Mouse (Mus musculus) c-Kit-positive CD71-positive TER-119-negative erythroid progenitor cells, embryonic 14.5 days (primary cell): ENCODE results near the gene Ttc23l.
"Not testable (repeated sequence)": the region's sequence is repeated elsewhere in the genome, so short reads cannot be mapped to it uniquely, and the experiment has no call there.

Experiments used
- DNase-seq: peaks from one replicate; pipeline ENCODE4 v3.0.0-alpha.2; 2013; ENCODE audit warnings: low read depth

Gene Ttc23l

DNA sequence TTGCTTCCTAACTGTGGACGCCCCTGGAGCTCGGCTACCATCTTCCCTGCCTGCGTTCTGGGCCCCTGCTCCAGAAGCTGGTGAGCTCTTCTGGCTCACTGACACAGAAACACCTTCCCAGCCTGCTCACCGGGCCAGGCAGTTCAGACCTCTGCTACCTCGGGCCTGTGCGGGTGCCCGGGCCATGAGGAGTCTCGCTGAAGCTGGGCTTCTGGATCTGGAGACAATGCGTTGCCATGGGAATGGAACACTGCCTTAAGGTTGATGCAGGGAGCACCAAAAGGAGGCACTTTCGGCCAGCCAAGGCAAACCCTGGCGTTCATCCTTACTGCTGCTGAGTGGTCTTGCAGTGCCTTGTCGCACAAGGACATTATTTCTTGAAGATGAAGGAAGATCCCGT lies at the start of gene Ttc23l:
Gene Ttc23l, minus strand, starts transcription at position 204 of the 400 bp plus-strand sequence.
- DNase-seq: no peak

DNA sequence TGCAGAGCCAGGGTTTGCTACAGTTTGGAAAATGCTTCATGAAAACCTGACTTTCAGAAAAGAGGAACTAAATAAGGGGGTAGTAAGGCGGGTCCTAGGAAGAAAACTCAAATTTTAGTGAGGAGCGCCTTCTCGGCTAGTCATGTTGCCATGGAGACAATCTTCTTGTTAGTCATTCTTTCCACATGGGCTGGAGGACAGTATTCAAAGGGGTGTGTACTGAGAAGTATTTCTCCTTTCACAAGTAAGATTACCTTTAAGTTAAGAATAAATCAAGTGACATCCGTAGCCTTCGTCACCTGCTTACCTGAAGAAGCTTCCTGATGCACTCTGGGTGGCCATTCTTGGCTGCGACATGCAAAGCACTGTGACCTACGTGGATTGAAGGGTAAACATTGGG lies 40.9 kb upstream of the Ttc23l start:
- DNase-seq: no peak

DNA sequence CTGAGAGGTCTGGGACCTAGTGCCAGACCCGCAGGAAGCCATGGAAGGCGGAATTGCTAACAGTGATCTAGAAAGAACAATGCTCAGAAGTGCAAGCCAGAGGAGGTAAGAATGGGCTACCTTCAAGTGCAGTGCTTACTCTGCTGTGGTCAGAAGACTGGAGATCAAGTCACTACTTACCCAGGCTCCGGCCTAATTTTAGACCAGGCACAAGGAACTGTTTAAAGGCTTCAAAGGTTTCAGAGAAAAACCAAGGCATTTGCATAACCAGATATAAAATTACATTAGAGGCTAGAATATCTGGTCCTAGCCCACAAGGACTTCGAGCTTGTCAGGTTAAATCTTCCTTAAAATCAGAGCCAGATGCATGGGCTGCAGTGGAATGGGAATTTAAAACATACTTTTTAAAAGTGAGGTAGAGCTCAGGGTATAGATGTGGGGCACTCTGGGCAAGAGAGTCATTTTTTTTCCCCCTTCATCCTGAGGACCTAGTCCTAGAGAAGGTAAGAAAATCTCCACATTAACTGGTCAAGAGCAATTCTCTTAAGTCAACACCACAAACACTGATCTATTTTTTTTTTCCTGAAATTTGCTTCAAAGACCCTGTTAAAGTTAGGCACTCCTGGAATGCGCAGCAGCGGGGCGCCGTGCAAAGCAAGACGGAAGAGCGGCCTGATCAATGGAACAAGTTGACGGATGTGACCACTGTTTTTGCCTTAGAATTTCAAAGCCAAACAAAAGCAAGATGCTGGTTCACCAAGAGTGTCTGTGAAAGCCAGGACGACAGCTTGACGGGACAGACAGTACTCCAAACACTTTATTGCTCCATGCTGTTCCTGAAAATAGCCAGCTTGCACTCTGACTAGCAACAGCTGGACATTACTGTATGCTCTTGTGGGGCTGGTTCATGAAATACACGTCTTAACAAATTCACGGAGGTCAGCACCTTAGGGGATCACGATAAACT lies 40.1 kb upstream of the Ttc23l start:
- DNase-seq: no peak

DNA sequence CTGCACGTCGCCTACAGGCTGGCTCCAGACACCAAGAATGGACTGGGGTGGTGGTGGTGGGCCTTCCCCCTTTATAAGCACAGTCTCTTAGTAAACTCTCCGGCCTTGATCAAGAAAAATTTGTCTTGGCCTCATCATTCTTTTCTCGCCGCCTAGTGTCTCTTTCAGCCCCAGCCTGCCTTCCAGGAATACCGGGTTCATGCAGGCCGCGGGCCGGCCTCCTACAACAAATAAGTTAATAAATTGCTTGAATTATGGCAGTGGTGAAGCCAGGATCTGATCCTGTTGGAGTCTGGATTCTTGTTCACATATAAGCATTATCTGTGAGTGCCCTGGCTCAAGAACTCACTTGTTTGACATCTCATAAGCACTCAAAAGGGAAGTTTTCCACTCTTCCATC lies 38.4 kb upstream of the Ttc23l start:
- DNase-seq: no peak

DNA sequence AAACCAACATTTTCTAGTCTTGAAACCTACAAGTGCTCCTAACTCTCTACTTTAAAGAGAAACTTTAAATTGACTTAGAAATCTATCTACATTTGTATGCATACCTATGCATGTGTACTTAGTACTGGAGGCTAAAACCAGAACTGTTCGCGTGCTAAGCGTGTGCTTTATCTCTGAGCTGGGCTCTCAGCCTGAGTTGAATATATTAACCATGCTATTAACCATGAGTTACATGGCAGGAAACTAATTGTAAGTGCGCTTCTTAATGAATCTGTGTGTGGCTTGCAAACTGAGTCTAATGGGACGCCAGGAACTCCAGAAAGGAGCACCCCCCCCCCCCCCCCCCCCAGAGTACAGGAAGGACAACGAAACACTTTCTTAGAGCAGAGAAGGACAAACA lies 36.9 kb upstream of the Ttc23l start:
- no peak for DNase-seq

DNA sequence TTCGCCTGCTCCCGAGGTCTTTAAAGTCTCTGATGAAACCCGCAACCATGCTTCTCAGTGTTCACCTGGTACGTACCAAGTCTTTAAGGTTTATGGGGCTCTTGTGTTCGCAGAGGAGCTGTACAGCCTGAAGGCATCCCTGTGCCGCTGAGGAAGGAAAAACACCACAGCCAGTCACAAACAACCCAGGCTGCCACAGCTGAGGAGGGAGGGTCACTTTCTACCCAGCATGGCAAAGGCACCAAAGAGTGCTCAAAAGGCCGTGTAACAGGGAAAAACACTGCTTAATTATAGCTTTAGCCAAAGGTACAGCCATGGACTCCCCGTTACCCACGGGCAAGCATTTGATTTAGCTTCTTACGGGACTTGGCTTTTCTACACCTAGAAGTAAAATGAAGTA lies 36.4 kb upstream of the Ttc23l start:
- DNase-seq: no peak

DNA sequence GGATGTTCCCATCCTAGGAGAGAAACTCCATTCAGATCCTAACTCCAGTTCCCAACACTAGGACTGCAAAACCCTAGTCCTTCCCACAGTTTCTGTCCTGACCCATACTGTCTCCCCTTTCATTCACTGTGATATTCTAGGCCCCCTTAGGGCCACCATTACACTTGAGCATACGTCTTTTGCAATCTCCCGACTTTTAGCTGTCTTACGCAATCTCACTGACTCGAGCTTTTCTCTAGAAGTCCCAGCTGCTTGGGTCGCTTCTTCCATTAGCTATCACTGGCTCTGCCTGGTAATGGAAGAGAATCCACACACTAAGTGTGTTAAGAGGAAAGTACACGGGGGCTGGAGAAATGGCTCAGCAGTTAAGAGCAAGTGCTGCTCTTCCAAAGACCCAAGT lies 34.6 kb upstream of the Ttc23l start:
- no peak for DNase-seq

DNA sequence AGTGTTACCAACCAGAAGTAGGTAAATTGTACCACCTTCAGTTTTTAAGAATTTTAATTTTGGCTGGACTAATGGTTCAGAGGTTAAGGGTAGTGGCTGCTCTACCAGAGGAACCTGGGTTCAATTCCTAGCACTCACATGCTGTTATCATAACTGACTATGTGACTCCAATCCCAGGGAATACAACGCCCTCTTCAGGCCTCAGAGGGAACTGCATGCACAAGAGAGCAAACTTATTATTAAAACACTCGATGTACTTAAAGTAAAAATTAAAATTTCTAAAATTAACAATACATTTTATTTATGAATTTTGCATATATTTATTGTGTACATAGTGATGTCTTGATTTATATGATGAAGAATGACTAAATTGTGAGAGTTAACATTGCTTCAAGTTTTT lies 28.1 kb upstream of the Ttc23l start:
- no peak for DNase-seq

DNA sequence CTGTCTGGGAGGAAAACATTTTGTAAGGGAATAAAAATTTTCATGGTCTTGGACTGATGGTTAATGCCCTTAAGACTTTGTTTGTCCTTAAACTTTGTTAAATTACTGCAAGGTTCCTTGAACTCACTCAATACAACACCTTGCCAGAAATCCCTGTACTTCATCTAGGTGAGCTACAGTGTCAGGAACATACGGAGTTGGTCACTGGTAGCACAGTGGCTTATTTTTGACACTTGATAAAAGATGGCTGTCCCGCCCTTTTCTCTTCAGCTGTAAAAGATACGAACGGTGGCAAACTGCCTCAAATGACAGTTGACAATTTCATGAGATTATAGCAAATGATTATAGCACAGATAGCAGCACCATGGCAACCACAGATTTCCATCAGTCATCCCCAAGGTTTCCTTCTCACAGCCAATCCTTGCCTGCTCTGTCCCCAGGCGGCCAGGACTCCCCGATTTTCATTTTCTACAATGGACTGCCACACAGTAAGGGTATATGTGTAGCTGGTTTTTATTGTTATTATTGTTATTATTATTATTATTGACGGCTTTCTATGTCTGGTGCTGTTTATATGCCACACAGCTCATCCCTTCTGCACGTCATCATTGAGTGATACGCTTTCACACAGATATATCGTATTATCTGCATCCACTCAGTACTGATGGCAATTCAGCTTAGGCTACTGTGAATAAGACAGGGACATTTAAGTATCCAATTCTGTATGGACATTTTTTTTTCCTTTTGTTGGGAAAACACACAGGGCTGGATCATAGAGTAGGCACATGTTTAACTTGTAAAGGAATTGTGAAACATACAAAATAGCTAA lies 26.1 kb upstream of the Ttc23l start:
- DNase-seq: no peak

DNA sequence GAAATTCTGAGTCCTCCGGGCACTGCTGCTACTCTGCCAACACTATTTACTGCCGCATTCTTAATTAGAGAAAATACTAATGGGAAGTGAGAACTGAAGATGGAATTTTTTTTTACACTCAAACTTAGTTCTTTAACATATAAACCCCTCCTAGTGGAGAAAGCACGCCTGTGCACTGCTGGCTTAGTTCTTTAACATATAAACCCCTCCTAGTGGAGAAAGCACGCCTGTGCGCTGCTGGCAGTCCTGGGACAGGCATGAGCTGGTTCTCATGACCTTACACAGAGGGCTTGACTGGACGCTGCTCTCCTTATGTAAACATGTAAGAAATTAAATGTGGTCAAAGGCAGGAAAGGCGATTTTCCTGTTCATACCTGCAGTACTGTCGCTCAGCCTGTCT lies 24.9 kb upstream of the Ttc23l start:
- peak; percentile 39 for DNase-seq

DNA sequence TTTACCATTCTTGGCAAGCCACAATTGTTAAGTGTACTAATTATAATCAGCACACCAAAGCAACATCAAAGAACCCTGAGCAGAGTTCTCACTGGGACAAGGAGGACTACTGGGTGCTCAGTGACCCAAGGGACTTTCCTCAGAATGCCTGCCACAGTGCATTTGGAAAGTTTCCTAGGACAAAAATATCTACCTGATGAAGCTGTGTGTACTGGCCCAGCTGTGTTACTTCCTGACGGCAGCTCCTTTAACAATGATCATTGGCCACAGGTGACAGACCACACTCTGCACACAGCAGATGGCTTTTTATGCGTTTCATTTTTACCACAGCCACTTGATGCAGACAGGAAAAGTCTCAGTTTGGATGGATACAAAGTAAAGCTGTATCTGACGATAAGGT lies 20.7 kb upstream of the Ttc23l start:
- DNase-seq: no peak

DNA sequence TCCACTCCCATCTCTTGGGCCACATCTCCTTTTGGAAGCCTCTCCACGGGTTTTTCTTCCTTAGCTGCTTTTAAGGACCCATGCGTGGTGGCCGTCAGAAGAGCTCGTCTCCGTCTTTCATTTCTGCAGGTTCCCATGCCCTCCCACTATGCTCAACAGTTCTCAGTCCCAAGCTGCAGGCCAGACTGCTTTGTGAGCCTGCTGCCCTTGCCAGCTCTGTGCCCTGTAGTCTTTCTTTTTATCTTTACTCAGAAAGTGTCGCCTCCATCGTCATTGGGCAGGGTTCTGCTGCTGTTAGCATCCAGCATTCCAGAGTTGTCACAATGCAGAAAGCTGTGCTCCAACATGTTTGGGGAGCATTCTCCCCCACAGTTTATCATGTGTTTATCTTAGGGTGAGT lies 8.0 kb upstream of the Ttc23l start:
- DNase-seq: no peak

DNA sequence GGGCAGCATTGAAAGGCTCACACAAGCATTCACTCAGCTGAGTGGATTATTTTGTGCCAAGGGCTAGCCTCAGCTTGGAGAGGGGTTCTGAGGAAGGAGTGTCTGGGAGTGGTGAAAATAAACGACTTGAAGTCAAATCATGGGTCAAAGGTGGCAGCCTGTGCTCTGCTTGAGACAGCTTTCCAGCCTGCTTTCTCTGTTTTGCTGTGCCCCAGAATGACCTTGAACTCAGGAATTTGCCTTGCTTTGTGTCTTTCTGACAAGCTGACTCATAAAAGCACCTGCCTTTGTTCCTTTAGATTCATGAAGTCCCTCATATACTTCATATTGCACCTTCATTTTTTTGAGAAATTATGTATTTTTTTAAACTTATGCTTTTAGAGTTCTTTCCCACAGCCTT lies 5.7 kb upstream of the Ttc23l start:
- no peak for DNase-seq

DNA sequence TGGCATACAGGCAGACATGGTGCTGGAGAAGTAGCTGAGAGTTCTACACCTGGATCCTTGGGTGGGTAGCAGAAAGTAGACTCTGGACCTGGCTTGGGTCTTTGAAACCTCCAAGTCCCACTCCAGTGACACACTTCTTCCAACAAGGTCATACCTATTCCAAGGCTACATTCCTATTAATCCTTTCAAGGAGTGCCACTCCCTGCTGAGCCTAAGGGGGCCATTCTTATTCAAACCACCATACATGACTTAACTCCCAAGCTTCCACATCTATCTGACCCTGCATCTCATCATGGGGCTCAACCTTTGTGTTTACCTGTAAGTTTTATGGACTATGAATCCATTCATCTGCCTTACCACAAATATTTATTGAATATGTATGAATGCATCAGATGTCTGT lies 3.8 kb upstream of the Ttc23l start:
- DNase-seq: no peak

DNA sequence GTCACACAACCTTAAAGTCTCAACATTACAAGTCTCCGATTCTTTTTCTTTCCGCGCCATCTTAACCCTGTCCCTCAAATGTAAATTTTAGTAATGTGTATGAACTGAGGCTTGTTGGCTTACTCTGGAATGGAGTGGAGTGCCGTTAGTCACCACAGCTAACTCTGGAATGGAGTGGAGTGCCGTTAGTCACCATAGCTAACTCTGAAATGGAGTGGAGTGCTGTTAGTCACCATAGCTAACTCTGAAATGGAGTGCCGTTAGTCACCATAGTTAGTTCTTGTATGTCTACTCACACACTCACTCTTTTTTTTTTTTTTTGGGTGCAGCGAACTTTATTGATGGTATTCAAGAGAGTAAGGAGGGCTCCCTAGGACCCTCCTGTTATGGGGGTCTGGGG lies 1.5 kb upstream of the Ttc23l start:
- DNase-seq: no peak

DNA sequence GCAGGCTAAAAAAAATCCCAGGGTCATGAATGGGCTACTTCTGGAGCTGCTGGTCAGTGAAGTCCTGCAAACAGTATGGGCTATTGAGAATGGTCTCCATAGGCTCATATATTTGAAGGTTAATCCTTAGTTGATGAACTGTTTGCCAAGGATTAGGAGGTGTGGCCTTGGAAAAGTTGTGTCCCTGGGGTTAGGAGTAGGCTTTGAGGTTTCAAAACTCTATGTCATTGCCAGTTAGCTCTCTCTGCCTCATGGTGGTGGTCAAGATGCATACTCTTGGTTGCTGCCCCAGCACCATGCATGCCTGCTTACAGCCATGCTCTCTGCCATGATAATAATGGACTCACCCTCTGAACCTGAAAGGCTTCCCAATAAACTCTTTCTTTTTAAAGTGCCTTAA lies 4.1 kb downstream of the Ttc23l start:
- no peak for DNase-seq

DNA sequence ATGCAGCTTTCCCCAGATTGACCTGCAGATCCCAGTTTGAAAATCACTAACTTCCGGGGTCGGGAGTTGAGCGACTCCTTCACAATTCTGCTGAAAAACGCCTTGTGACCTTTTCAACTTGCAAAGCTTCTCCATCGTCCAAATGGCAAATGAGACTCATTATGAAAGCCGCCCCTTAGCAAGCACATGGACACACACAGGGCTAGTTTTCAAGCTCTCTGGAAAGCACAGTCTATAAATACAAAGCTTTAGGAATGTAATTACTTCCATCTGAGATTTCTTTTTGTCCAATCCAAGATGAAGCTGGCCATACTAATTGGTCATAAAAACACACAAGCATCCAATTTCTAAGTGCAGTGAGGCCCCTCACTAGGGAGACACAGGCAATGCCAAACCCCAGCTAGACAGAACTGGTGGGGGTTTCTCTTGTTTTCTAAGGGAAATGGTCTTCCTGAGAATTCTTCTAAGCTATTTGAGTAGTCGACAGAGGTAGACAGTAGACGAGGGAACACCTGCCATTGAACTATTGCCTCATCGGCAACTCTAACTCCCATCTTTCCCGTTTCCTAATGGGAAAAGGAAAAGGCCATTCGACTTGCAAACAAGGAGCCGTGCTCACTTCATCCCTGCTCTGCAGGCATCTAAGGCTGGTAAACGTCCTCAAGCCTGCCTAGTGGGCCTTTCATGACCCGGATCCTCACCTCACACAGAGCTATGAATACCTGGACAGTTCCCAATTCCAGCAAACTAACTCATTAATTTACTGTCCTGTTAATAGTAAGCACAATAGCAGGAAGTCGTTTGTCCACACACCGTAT lies 18.0 kb downstream of the Ttc23l start:
- DNase-seq: no peak

DNA sequence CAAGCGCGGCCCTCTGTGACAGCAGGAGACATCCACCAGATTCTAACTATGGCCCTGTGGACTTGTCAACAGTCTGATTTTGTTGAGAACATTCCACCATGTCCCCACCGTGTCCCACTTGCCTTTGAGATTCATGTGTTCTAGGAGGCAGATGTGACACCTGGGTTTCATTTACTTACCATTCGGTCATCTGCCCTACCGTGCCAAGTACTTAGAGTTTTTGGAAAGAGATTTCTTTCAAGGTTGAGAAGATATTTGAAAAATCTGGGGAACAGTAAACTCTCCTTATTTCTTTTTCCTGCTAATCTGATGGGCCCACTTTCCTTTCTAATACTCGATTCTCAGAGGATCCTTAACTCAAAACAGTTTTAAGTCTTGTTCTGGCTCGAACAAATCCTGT lies 22.5 kb downstream of the Ttc23l start:
- no peak for DNase-seq

DNA sequence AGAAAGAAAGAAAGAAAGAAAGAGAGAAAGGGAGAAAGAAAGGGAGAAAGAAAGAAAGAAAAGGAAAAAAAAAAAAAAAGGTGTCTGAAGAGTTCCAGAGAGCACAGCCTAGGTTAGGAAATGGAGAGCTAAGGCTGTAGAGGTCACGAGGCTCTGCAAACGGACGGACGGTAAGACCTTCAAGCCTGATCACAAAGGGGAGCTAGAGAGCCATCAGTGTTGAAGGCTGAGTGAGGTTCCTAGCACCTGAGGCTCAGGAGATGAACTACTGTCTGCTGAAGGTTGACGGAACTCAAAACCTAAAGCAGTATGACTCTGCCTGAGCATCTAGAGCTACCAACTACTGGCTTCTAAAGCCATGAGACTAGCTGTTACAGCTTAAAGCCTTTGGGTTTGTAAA lies 23.9 kb downstream of the Ttc23l start:
- DNase-seq: no peak

DNA sequence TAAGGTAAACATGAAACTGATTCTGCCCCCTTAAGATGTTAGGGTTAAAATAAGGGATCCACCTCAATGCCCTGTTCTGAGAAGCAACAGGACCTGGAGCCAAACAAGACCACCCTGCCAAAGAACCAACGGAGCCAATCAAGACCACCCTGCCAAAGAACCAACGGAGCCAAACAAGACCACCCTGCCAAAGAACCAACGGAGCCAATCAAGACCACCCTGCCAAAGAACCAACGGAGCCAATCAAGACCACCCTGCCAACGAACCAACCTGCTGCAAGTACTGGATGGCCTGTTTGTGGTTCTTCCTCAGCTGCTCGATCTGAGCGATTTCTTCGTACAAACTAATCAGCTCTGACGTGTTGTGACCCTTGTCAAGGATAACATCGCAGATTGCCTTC lies 25.1 kb downstream of the Ttc23l start:
- not testable (repeated sequence) for DNase-seq

DNA sequence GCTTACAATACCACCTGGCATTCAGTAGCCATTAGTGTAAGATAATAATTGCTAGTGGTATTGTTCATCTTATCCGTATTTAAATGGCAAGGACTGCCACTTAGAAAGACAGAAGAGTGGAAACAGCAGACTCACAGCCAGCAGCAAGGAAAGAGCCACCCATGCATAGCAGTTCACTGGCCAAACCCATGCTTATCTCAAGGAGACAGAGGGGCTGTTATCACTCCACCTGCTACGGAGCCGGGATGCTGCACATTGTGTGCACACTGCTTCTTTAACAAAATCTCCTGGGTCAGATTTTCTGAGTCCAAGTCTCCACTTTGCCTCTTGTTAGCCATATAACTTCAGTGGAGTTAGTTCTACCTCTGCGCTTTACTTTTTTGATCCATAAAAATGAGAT lies 27.1 kb downstream of the Ttc23l start:
- DNase-seq: peak; percentile 46

DNA sequence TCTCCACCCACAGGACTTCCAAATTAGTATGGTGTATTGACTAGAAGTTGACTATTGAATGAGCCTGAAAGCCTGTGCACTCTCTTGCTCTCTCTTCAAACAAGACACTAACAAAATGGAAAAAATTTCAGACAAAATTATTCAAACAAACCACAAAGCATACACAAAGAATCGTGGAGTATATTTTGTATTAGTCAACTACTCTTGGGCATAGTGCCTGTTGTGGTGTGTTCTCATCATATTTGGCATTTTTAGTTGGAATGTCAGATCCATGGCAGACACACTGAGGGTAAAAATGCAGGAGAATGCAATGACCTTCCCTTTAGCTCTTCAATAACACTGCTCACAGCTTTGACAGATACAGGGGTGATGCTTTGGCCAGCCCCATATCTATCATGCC lies 32.6 kb downstream of the Ttc23l start:
- no peak for DNase-seq
